Mouse (Mus musculus): ENCODE data around the gene Anks1b.
A peak's percentile ranks its signal among the peaks of the same experiment; 100 is the strongest.

Anks1b gene

DNA sequence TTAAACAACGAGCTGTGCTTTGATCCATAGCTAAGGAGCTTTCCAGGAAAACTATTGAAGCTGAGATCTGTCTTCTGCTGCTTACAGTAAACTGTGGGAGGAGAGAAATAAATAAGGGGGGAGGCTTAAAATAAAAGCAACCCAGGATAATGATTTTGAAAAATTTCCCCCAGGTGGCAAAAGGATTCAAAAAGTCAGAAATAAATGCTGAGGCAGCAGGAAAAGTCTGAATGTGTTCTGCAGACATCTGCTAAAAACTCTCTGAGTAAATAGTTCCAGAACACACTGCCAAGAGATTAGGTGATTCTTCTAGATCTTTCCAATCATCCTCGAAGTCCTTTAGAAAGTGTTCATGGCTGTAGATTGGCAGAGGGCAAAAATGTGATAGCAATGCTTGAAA lies 865.2 kb downstream of the Anks1b start:
- DNase-seq, result no peak

DNA sequence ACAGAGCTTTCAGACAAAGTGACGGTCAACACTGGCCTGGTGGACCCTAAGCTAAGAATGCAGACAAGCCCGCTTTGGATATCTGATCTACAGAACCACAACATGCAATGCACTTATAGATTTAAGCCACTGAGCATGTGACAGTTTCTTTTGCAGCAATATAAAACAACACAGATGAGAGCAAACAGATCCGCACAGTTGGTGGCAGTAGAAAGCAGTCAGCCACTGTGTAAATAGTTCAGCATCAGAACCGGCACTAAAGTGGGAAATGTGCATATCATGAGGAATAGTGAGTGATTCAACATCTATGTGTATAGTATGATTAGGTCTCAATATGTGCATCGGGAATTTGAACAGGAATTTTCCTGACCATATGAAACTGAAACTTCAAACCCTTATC lies 867.6 kb downstream of the Anks1b start:
- no peak for DNase-seq

- DNase-seq, result no peak
These were observed 878.6 kb downstream of the Anks1b start for GRCm38 (mm10) chr10:90751889-90752288.

- peak; percentile 62 to 66 for DNase-seq
These were observed 879.8 kb downstream of the Anks1b start for GRCm38 (mm10) chr10:90753106-90753505.

DNA sequence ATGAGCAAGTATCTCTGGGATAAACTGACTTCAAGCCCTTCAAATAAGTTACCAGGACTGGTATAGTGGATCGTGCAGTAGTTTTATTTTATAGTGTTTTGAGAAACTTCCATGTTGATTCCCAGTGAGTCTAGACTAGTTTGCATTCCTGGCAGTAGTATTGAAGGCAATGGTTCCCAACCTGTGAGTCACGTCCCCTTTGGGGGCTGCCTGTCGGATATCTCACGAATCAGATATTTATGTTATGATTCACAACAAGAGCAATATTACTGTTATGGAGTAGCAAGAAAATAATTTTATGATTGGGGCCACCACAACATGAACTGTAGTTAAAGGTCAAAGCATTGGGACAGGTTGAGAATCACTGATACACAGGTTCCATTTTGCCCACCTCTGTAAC lies 884.5 kb downstream of the Anks1b start:
- DNase-seq, result no peak

DNA sequence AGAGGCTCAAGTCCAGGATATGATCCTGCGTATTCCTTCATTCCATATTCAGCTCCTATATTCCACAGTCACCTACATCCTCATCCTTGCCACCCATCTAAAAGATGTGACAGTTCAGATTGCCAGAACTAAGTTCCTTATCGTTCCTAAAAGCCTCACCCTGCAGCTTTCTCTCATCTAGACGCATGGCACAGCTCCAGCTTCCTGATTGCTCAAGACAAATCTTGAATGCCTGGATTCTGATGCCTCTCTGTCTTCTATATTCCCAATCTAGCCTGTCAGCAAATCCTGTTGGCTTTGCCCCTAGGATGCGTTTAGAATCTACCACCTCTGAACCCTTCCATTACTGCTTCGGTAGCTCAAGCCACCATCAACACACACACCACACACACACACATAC lies 886.6 kb downstream of the Anks1b start:
- DNase-seq, result peak in 1 of 2 experiments; percentile 13

DNA sequence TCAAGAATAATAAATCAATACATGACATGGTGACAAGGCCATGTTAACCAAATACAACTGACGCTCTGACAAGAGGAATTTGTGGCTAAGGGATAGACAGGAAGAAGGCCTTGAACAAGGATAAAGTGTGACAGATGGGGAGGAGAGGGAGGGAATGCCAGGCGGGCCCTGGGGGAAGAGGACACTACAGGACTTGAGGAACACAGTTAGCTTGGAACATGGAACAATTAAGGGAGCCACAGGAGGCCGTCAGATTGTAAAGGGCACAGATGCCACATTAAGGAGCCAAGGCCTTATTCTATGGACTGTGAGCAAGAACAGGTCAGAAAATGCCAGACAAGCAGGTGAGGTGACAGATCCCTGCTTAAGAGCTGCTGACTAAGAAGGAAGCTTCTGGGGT lies 893.0 kb downstream of the Anks1b start:
- DNase-seq, result peak; percentile 76 to 83

- DNase-seq, result no peak
These were observed 897.2 kb downstream of the Anks1b start for GRCm38 (mm10) chr10:90770403-90770955.

DNA sequence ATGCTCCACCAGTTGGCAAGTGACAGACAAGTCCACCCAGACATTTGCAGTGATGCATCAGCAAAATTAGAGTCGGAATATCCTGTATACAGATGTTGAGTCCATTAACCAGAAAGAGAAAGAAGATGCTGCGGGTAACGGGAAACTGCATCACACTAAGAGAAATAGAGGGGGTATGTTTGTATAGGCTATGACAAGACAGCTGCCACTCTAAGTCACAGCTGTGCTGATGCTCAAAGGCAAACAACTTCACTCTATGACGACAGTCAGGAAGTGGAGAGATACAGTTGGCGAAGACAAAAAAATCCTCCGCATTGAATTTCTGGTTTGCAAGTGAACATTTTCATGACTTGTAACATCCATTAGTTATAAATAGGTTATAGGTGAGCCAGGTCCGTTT lies 897.7 kb downstream of the Anks1b start:
- DNase-seq, result no peak

DNA sequence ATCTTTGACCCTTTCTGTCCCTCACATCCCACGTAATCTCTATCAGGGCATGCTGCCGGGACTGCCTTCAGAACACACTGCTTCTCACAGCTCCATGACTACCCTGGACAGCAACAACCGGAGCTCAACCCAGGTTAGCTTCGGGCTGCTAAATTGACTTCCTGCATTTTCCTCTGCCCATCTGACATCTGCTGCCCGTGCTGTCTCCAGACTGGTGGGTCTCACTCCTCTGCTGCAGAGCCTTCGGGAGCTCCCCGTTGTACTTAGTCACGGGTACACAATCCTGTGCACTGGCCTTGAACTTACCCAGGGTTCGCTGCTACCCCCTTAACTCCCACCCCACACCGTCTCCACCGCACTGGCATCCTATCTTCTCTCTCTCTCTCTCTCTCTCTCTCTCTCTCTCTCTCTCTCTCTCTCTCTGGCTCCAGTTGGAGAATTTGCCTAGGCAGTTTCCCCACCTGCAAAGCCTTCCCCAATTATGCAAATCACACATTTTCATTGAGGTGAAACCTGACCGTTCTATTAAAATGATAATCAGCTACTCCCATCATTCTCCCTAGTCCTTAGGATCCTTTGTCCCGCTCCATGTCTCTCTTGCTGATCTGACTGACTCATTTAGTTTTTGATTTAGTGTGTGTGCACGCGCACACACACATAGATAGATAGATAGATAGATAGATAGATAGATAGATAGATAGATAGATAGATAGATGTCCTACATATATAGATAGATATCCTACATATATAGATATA lies 898.3 kb downstream of the Anks1b start:
- no peak for DNase-seq

GRCm38 (mm10) chr10:90779561-90780400 lies 906.5 kb downstream of the Anks1b start:
- DNase-seq, result no peak

GRCm38 (mm10) chr10:90784981-90785650 lies 911.8 kb downstream of the Anks1b start:
- peak in 1 of 2 experiments; percentile 45 for DNase-seq

- DNase-seq, result peak; percentile 33 to 67
These were observed 912.4 kb downstream of the Anks1b start for GRCm38 (mm10) chr10:90785680-90786079.

- no peak for DNase-seq
These were observed 929.8 kb downstream of the Anks1b start for GRCm38 (mm10) chr10:90803112-90803511.

- no peak for DNase-seq
These were observed 931.3 kb downstream of the Anks1b start for GRCm38 (mm10) chr10:90804602-90805095.

GRCm38 (mm10) chr10:90808616-90809310 lies 935.5 kb downstream of the Anks1b start:
- no peak for DNase-seq

GRCm38 (mm10) chr10:90809911-90810590 lies 936.7 kb downstream of the Anks1b start:
- peak; percentile 48 to 49 for DNase-seq

- DNase-seq, result no peak
These were observed 938.1 kb downstream of the Anks1b start for GRCm38 (mm10) chr10:90811446-90811845.

GRCm38 (mm10) chr10:90813326-90813725 lies 940.0 kb downstream of the Anks1b start:
- DNase-seq, result no peak

- peak; percentile 73 to 79 for DNase-seq
These were observed 941.1 kb downstream of the Anks1b start for GRCm38 (mm10) chr10:90814412-90814811.

DNA sequence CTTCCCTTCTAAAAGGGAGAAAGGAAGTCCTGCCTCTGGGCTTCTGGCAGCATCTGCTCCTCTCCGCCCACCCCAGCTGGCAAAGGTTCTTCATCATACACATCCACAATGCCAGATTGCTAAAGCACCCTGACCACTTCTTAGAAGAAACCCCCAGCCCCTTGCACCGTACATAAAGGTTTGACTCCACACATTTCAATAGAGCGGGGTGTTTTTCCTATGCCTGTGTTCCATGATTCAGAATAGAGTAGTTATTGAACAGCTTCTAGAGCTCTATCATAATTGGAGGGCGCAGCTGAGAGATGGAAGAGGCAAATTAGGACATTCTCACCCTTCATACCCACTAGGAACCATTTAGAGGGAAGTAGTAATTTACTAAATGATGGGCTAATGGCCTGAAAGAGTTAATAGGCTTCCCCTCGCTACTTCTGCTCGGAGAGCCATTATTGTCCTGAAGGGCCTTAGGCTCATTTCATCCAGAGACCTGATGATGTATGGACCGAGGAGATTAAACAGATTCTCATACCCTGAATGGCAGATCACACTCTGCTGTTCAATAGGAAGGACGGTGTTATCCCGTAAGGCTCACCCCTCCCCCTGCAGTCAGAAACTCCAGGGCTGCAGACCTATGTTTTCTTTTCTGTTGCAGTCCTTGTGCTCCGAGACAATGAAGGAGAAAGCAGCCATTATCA lies 945.1 kb downstream of the Anks1b start:
- no peak for DNase-seq

Data from cerebellum, postnatal 36 days (tissue).